Mouse (Mus musculus) lung, adult 2 months (tissue): ENCODE measurements at regions not wholly inside any gene's neighbourhood (a gene's known extent, or its start where the extent isn't known, plus 50 kb on each side); places are given as distances from the start of the nearest gene placed in this dataset.

Experiments
- CTCF ChIP-seq: fragments of 200-500 bp; IDR thresholded peaks from 2 replicates; pipeline ENCODE4 v1.5.1; 2011; ENCODE audit warnings: mild to moderate bottlenecking, low read length, control low read depth; ENCODE audit not compliant: insufficient read depth
- POLR2A ChIP-seq: fragments of 200-500 bp; IDR thresholded peaks from 2 replicates; pipeline ENCODE4 v1.6.1; 2011; ENCODE audit warnings: low read depth, mild to moderate bottlenecking, control low read depth, low read length, borderline replicate concordance; ENCODE audit errors: extremely low read depth

- TF ChIP-seq POLR2A, result no peak
- no peak for TF ChIP-seq CTCF
Measured at GRCm38 (mm10) chr6:147784854-147785253, 262.2 kb upstream of the Far2 start.
